Comparison of ENCODE assay signal across 8 mouse cellular contexts in genomic region chr6:127153296-127153800, GRCm38 (mm10). TPM values are rescaled to one million over a fixed set of nuclear protein-coding genes. Genes with fewer than 3 reads are reported as not detected.
DNase-seq lines count a peak whose midpoint lies in the region; ATAC-seq lines count a peak whose summit lies in the region.

No protein-coding gene starts in this region.

- H3K4me1 ChIP-seq in forebrain, embryonic 14.5 days (ENCODE audit: control insufficient read depth, insufficient read depth, low read length): peaks cover 24% of the 10 kb centered on the region
- peaks cover 49% of the 10 kb centered on the region for H3K4me1 ChIP-seq in liver, embryonic 16.5 days (ENCODE audit: control insufficient read depth, low read depth, low read length)

- under 1% methylated on average over 28 of the region's 28 CpGs for WGBS in forebrain, embryonic 14.5 days
- under 1% methylated on average over 28 of the region's 28 CpGs for WGBS in liver, embryonic 16.5 days (ENCODE audit: insufficient replicate concordance)

- ATAC-seq in forebrain, embryonic 14.5 days: no peak
- ATAC-seq in liver, embryonic 16.5 days (ENCODE audit: low read depth): no peak

- peak; percentile 34 to 39 for DNase-seq in B cell, adult 2 months
- peak; percentile 42 for DNase-seq in ZHBTc4 (ENCODE audit: low read depth, low spot score)
- DNase-seq in forebrain, embryonic 14.5 days (ENCODE audit: low spot score): peak; percentile 51
- peak; percentile 68 for DNase-seq in induced T-regulatory cell, adult 2 months (ENCODE audit: low read depth)
- peak; percentile 53 for DNase-seq in retina, postnatal 1 day
- no peak for DNase-seq in ovary, postnatal 36 days (ENCODE audit: low spot score)
- DNase-seq in left cerebral cortex, postnatal 36 days (ENCODE audit: low spot score in 2 of 2): no peak

- no peaks in the 10 kb centered on the region for H3K9me3 ChIP-seq in forebrain, embryonic 14.5 days (replicated peaks; ENCODE audit: control insufficient read depth, low read length)
- no peaks in the 10 kb centered on the region for H3K9me3 ChIP-seq in liver, embryonic 16.5 days (replicated peaks; ENCODE audit: control insufficient read depth, low read length)

- H3K27ac ChIP-seq in forebrain, embryonic 14.5 days (ENCODE audit: low read depth, low read length): no peak overlapping the region; the same call in 1 of the 2 replicates
- H3K27ac ChIP-seq in liver, embryonic 16.5 days (ENCODE audit: low read length): no peak overlapping the region

- peaks cover 37% of the 10 kb centered on the region for H3K27me3 ChIP-seq in forebrain, embryonic 14.5 days (replicated peaks; ENCODE audit: control insufficient read depth, insufficient read depth, low read length)
- H3K27me3 ChIP-seq in liver, embryonic 16.5 days (ENCODE audit: control insufficient read depth, insufficient read depth, low read depth, low read length): peaks cover 91% of the 10 kb centered on the region

- H3K4me3 ChIP-seq in forebrain, embryonic 14.5 days (ENCODE audit: low read depth, low read length): peak overlapping the region; percentile 56
- peak overlapping the region; percentile 43 for H3K4me3 ChIP-seq in liver, embryonic 16.5 days (ENCODE audit: low read depth, low read length)

- H3K4me2 ChIP-seq in forebrain, embryonic 14.5 days (ENCODE audit: low read length): peak overlapping the region; percentile 76
- H3K4me2 ChIP-seq in liver, embryonic 16.5 days (ENCODE audit: low read depth, low read length): peak overlapping the region; percentile 82

- H3K36me3 ChIP-seq in forebrain, embryonic 14.5 days (ENCODE audit: control insufficient read depth, insufficient read depth, low read length): no peaks in the 10 kb centered on the region
- no peaks in the 10 kb centered on the region for H3K36me3 ChIP-seq in liver, embryonic 16.5 days (ENCODE audit: control insufficient read depth, insufficient read depth)

- intact Hi-C loops in left cerebral cortex, postnatal 36 days (cut with DNase I): loop anchor here (5.0 kb wide), 1 partner anchor 114 kb away; no protein-coding TSS in a partner anchor

- H3K9ac ChIP-seq in forebrain, embryonic 14.5 days (ENCODE audit: low read length): 0 out of 2 replicates have a peak overlapping the region, but pooled peaks have one; percentile 25
- H3K9ac ChIP-seq in liver, embryonic 16.5 days (ENCODE audit: low read depth, low read length): no peak overlapping the region

RNA-seq across cellular contexts. Expression of gene Ccnd2, which starts 1.4 kb away (rescaled TPM):
- 1,278 and 1,343 TPM in 2 replicates for polyA plus RNA-seq in forebrain, embryonic 14.5 days (2014; fragmentation: Nextera tagmentation; extraction: Ambion mirVana)
- 41.2 and 46.1 TPM in 2 replicates for polyA plus RNA-seq in liver, embryonic 16.5 days (2015; fragmentation: Nextera tagmentation; extraction: Ambion mirVana)
- 10 to 100 TPM; 86.5 to 89.5 TPM for total RNA-seq in left cerebral cortex, postnatal 36 days (2021)

RNA-seq across cellular contexts. Expression of gene Tigar, which starts 44.0 kb away (rescaled TPM):
- polyA plus RNA-seq in forebrain, embryonic 14.5 days (2014; fragmentation: Nextera tagmentation; extraction: Ambion mirVana): 7.4 and 8.1 TPM in 2 replicates
- polyA plus RNA-seq in liver, embryonic 16.5 days (2015; fragmentation: Nextera tagmentation; extraction: Ambion mirVana): 0.24 and 0.41 TPM in 2 replicates
- total RNA-seq in left cerebral cortex, postnatal 36 days (2021): 10 to 100 TPM; 24.1 to 25.0 TPM

Comparison
In these comparisons a context has a peak if more than half of its experiments do, and no peak if none do; other contexts are left out.
1. DNase-seq: peak in B cell, adult 2 months (2 of 2), ZHBTc4 (single experiment), forebrain, embryonic 14.5 days (single experiment), induced T-regulatory cell, adult 2 months (single experiment) and retina, postnatal 1 day (single experiment); none in ovary, postnatal 36 days (single experiment) and left cerebral cortex, postnatal 36 days (0 of 2).
2. RNA of gene Ccnd2, which starts 1.4 kb away (polyA plus RNA-seq): 1,278 to 1,343 TPM in forebrain, embryonic 14.5 days; 41.2 to 46.1 TPM in liver, embryonic 16.5 days; every median in the first group is over 10 times any median in the second.